Mouse (Mus musculus): ENCODE measurements around the gene Krtap19-3. TPM values are rescaled to one million over a fixed set of nuclear protein-coding genes. Genes with fewer than 3 reads are reported as not detected.

Gene Krtap19-3
- polyA plus RNA-seq, 1 experiment = not detected

- no peak overlapping the region for H3K4me3 ChIP-seq (ENCODE audit: control insufficient read depth, insufficient read depth, low read length)
- TF ChIP-seq CTCF (IDR thresholded peaks at IDR 0.05; ENCODE audit: borderline replicate concordance, control insufficient read depth, extremely low read depth, insufficient read depth, low read length, poor library complexity) (no peak), POLR2A (IDR thresholded peaks at IDR 0.05; ENCODE audit: control insufficient read depth, extremely low read depth, insufficient read depth, low read length, poor library complexity) (no peak)
- no peaks in the 10 kb centered on the region for H3K27me3 ChIP-seq (ENCODE audit: control insufficient read depth, insufficient read depth, low read length)
- no peak for DNase-seq
- H3K27ac ChIP-seq (ENCODE audit: control insufficient read depth, insufficient read depth, low read length) = no peak overlapping the region
- H3K36me3 ChIP-seq (ENCODE audit: control insufficient read depth, insufficient read depth, low read length) = no peaks in the 10 kb centered on the region
- no peaks in the 10 kb centered on the region for H3K4me1 ChIP-seq (replicated peaks; ENCODE audit: control insufficient read depth, insufficient read depth, low read length)
- 94% methylated on average over 4 of the region's 4 CpGs for WGBS
These were observed 12.9 kb downstream of the Krtap19-3 start for GRCm38 (mm10) chr16:88864887-88865407.

DNA sequence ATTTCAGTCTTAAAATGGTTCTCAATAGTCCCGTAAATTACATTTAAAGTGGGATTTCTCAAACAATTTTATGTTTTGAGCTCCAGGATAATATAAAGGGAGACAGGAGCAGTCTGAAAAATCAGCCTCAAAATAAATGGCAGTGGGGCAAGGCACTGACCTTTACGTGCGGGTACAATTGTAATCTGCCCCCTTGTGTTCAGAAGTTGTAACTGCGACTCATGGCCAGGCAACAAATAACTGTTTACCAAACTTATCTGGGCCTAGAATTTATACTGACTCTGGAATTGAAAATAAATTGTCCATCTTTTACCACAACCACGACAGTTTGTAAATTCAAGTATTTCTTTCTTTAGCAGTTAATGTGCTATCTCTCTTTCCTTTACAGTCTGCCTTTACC lies 26.4 kb downstream of the Krtap19-3 start:
- Histone ChIP-seq H3K27ac (ENCODE audit: control insufficient read depth, insufficient read depth, low read length) (no peak overlapping the region), H3K4me3 (ENCODE audit: control insufficient read depth, insufficient read depth, low read length) (no peak overlapping the region), H3K36me3 (ENCODE audit: control insufficient read depth, insufficient read depth, low read length) (no peaks in the 10 kb centered on the region), H3K27me3 (ENCODE audit: control insufficient read depth, insufficient read depth, low read length) (no peaks in the 10 kb centered on the region), H3K4me1 (replicated peaks; ENCODE audit: control insufficient read depth, insufficient read depth, low read length) (no peaks in the 10 kb centered on the region)
- 12% methylated on average over 5 of the region's 5 CpGs for WGBS
- TF ChIP-seq CTCF (IDR thresholded peaks at IDR 0.05; ENCODE audit: borderline replicate concordance, control insufficient read depth, extremely low read depth, insufficient read depth, low read length, poor library complexity) = no peak
- TF ChIP-seq POLR2A (IDR thresholded peaks at IDR 0.05; ENCODE audit: control insufficient read depth, extremely low read depth, insufficient read depth, low read length, poor library complexity) = no peak
- no peak for DNase-seq

DNA sequence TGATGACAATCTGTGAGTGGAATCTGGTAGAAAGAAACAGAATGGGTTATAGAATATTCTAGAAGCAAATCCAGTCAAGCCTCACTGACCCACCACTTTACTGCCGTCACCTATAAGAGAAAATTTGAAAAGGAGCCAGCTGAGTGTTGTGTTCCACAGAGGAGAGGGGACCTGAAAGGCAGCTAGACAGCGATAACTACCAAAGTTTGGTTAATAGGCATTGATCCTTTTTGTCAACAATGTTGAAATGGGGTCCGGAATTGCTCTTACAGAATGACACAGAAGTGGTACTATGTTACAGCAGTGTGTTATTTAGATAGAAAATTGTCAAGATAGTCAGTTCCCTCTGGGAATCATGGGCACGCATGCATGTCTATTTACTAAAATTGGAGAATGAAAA lies 29.3 kb downstream of the Krtap19-3 start:
- TF ChIP-seq POLR2A (IDR thresholded peaks at IDR 0.05; ENCODE audit: control insufficient read depth, extremely low read depth, insufficient read depth, low read length, poor library complexity) (no peak), CTCF (IDR thresholded peaks at IDR 0.05; ENCODE audit: borderline replicate concordance, control insufficient read depth, extremely low read depth, insufficient read depth, low read length, poor library complexity) (no peak)
- 91% methylated on average over 4 of the region's 4 CpGs for WGBS

GRCm38 (mm10) chr16:88847363-88847762 lies 30.5 kb downstream of the Krtap19-3 start:
- Histone ChIP-seq H3K36me3 (ENCODE audit: control insufficient read depth, insufficient read depth, low read length) (no peaks in the 10 kb centered on the region), H3K4me1 (replicated peaks; ENCODE audit: control insufficient read depth, insufficient read depth, low read length) (no peaks in the 10 kb centered on the region), H3K27me3 (ENCODE audit: control insufficient read depth, insufficient read depth, low read length) (no peaks in the 10 kb centered on the region), H3K27ac (ENCODE audit: control insufficient read depth, insufficient read depth, low read length) (no peak overlapping the region), H3K4me3 (ENCODE audit: control insufficient read depth, insufficient read depth, low read length) (no peak overlapping the region)
- DNase-seq = no peak
- TF ChIP-seq POLR2A (IDR thresholded peaks at IDR 0.05; ENCODE audit: control insufficient read depth, extremely low read depth, insufficient read depth, low read length, poor library complexity) = no peak
- no peak for TF ChIP-seq CTCF (IDR thresholded peaks at IDR 0.05; ENCODE audit: borderline replicate concordance, control insufficient read depth, extremely low read depth, insufficient read depth, low read length, poor library complexity)
- WGBS = 92% methylated on average over 1 of the region's 1 CpGs

More for the DNA sequence above, 29.3 kb downstream of the Krtap19-3 start:
- Histone ChIP-seq H3K27ac (ENCODE audit: control insufficient read depth, insufficient read depth, low read length) (no peak overlapping the region), H3K36me3 (ENCODE audit: control insufficient read depth, insufficient read depth, low read length) (no peaks in the 10 kb centered on the region), H3K4me1 (replicated peaks; ENCODE audit: control insufficient read depth, insufficient read depth, low read length) (no peaks in the 10 kb centered on the region), H3K4me3 (ENCODE audit: control insufficient read depth, insufficient read depth, low read length) (no peak overlapping the region), H3K27me3 (ENCODE audit: control insufficient read depth, insufficient read depth, low read length) (no peaks in the 10 kb centered on the region)
- no peak for DNase-seq

Other genes with a start within 250 kb of the Krtap19-3 start
- not detected in 2 replicates for gene Krtap26-1, start 230.2 kb downstream of the Krtap19-3 start, polyA plus RNA-seq (2012; rRNA removed)
- not detected in 2 replicates for gene Krtap27-1, start 206.4 kb downstream of the Krtap19-3 start, polyA plus RNA-seq (2012; rRNA removed)
- not detected in 2 replicates for gene 2310061N02Rik, start 170.1 kb downstream of the Krtap19-3 start, polyA plus RNA-seq (2012; rRNA removed)
- not detected in 2 replicates for gene Krtap13-1, start 149.2 kb downstream of the Krtap19-3 start, polyA plus RNA-seq (2012; rRNA removed)
- not detected in 2 replicates for gene Krtap13, start 126.4 kb downstream of the Krtap19-3 start, polyA plus RNA-seq (2012; rRNA removed)
- gene 2310034C09Rik, start 119.2 kb downstream of the Krtap19-3 start, polyA plus RNA-seq (2012; rRNA removed) = not detected in 2 replicates
- gene 2310057N15Rik, start 103.8 kb downstream of the Krtap19-3 start, polyA plus RNA-seq (2012; rRNA removed) = not detected in 2 replicates
- gene Gm5965, start 100.1 kb downstream of the Krtap19-3 start, polyA plus RNA-seq (2012; rRNA removed) = not detected in 2 replicates
- not detected in 2 replicates for gene Gm20741, start 65.8 kb downstream of the Krtap19-3 start, polyA plus RNA-seq (2012; rRNA removed)
- gene Krtap15, start 57.8 kb downstream of the Krtap19-3 start, polyA plus RNA-seq (2012; rRNA removed) = not detected in 2 replicates
- gene Krtap14, start 51.9 kb downstream of the Krtap19-3 start, polyA plus RNA-seq (2012; rRNA removed) = not detected in 2 replicates
- not detected in 2 replicates for gene Krtap19-1, start 8.6 kb downstream of the Krtap19-3 start, polyA plus RNA-seq (2012; rRNA removed)
- gene Krtap19-2, start 3.8 kb downstream of the Krtap19-3 start, polyA plus RNA-seq (2012; rRNA removed) = not detected in 2 replicates
- gene Krtap19-4, start 7.1 kb upstream of the Krtap19-3 start, polyA plus RNA-seq (2012; rRNA removed) = not detected in 2 replicates
- not detected in 2 replicates for gene Krtap19-5, start 18.4 kb upstream of the Krtap19-3 start, polyA plus RNA-seq (2012; rRNA removed)
- not detected in 2 replicates for gene Krtap19-9b, start 54.2 kb upstream of the Krtap19-3 start, polyA plus RNA-seq (2012; rRNA removed)
- gene Krtap16-3, start 84.8 kb upstream of the Krtap19-3 start, polyA plus RNA-seq (2012; rRNA removed) = not detected in 2 replicates
- gene Krtap22-2, start 132.7 kb upstream of the Krtap19-3 start, polyA plus RNA-seq (2012; rRNA removed) = not detected in 2 replicates
- not detected in 2 replicates for gene Gm10229, start 137.2 kb upstream of the Krtap19-3 start, polyA plus RNA-seq (2012; rRNA removed)
- gene Krtap6-1, start 153.7 kb upstream of the Krtap19-3 start, polyA plus RNA-seq (2012; rRNA removed) = not detected in 2 replicates
- not detected in 2 replicates for gene Gm10228, start 163.4 kb upstream of the Krtap19-3 start, polyA plus RNA-seq (2012; rRNA removed)
- gene Krtap6-5, start 169.8 kb upstream of the Krtap19-3 start, polyA plus RNA-seq (2012; rRNA removed) = not detected in 2 replicates
- not detected in 2 replicates for gene 1110025L11Rik, start 186.0 kb upstream of the Krtap19-3 start, polyA plus RNA-seq (2012; rRNA removed)
- gene Krtap6-3, start 206.0 kb upstream of the Krtap19-3 start, polyA plus RNA-seq (2012; rRNA removed) = not detected in 2 replicates

Measured in thymus, adult 2 months (tissue).